Mouse (Mus musculus) hindbrain, postnatal 0 days (tissue): ENCODE data around the gene Ncor1. TPM values are rescaled to one million over a fixed set of nuclear protein-coding genes. Genes with fewer than 3 reads are reported as not detected.

Experiments used
- ATAC-seq: fragments of 200-750 bp; cut with Nextera tagmentation; 2 replicates; pipeline ENCODE4 v1.8.0; 2017; ENCODE audit warnings: mild to moderate bottlenecking, moderate TSS enrichment, moderate library complexity
- DNase-seq: peaks from one replicate; pipeline ENCODE4 v3.0.0-alpha.2; 2015; ENCODE audit warnings: low spot score
- H3K27ac ChIP-seq: fragments of 300-500 bp; sonication (generic); 2 replicates; pipeline ENCODE4 v1.5.1; 2014; ENCODE audit warnings: mild to moderate bottlenecking
- H3K27me3 ChIP-seq: fragments of 300-500 bp; sonication (generic); 2 replicates; pipeline ENCODE4 v1.6.1; 2014; ENCODE audit warnings: low read length, mixed read lengths; ENCODE audit not compliant: insufficient read depth
- H3K36me3 ChIP-seq: fragments of 300-500 bp; sonication (generic); 2 replicates; pipeline ENCODE4 v1.6.1; 2014; ENCODE audit warnings: low read length, mixed read lengths; ENCODE audit not compliant: insufficient read depth
- H3K4me1 ChIP-seq: fragments of 300-500 bp; sonication (generic); 2 replicates; pipeline ENCODE4 v1.6.1; 2014; ENCODE audit warnings: antibody characterized with exemption, low read length, mixed read lengths; ENCODE audit not compliant: insufficient read depth
- H3K4me2 ChIP-seq: fragments of 300-500 bp; sonication (generic); 2 replicates; pipeline ENCODE4 v1.6.1; 2014; ENCODE audit warnings: low read depth, mild to moderate bottlenecking, low read length, moderate library complexity, mixed read lengths
- H3K4me3 ChIP-seq: fragments of 300-500 bp; sonication (generic); 2 replicates; pipeline ENCODE4 v1.5.1; 2014; ENCODE audit warnings: low read length
- H3K9ac ChIP-seq: fragments of 300-500 bp; sonication (generic); replicated peaks from 2 replicates; pipeline ENCODE4 v1.6.1; 2014; ENCODE audit warnings: mild to moderate bottlenecking, low read length, moderate library complexity, mixed read lengths
- H3K9me3 ChIP-seq: fragments of 300-500 bp; sonication (generic); 2 replicates; pipeline ENCODE4 v1.6.1; 2016; ENCODE audit warnings: low read length, mixed read lengths
- CTCF ChIP-seq: IDR thresholded peaks from 2 replicates; pipeline ENCODE4 v1.5.1; 2016; ENCODE audit warnings: antibody characterized with exemption, control low read depth, low read depth
- WGBS: fragments of 180-500 bp; shearing (Covaris S2); extraction: QIAGEN DNeasy Blood & Tissue Kit; methylation state at CpG from one replicate; pipeline ENCODE4 v1.1.7; 2014; 5-methylcytosine and 5-hydroxymethylcytosine counted together
- polyA plus RNA-seq: library from polyadenylated mRNA; unstranded; fragments of >200 nt; fragmentation: Nextera tagmentation; extraction: Ambion mirVana; gene quantifications from 2 replicates; pipeline ENCODE4 v1.2.1, GENCODE M21; 2015
- total RNA-seq: library from RNA; depleted of rRNA; stranded (reverse); fragments of >200 nt; gene quantifications from 2 replicates; pipeline ENCODE4 v1.2.3, GENCODE M21; 2014

Ncor1 gene
- total and polyA plus RNA-seq, 2 experiments from 2014 or later, result 137 to 148 TPM

DNA sequence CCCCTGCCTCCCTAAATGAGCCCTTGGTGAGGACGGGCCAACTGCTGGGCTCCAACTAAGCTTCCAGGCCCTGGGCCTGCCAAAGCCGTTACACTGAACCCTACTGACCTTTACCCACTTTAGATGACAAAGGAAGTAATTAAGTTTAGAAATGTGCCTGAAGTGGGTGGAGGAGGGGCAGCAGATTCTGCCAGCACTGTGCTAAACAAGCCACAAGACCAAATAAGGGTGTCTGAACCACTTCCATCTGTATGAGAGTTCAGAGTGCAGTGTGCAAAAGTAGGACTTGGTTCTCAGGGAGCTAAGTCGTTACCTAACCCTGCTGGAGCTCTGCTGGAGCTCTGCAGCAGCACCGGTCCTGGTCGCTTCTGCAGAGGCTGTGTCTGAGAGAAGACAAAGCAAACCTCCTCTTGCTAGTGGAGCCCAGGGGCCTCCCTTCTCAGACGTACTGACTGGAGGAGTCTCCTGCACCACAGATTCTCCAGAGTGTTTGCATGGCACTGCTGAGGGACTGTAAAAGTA, 36.5 kb upstream of the Ncor1 start:
- Histone ChIP-seq H3K4me3 (no peak overlapping the region), H3K4me1 (0 out of 2 replicates have a peak, but pooled peaks cover 7% of the 10 kb centered on the region), H3K36me3 (no peaks in the 10 kb centered on the region), H3K27me3 (no peaks in the 10 kb centered on the region), H3K9me3 (no peaks in the 10 kb centered on the region), H3K9ac (no peak overlapping the region), H3K4me2 (no peak overlapping the region), H3K27ac (peak overlapping the region; percentile 27; the same call in 1 of the 2 replicates)
- peak; percentile 10 for DNase-seq
- ATAC-seq, result peak; percentile 49; the same call in 1 of the 2 replicates
- TF ChIP-seq CTCF, result no peak
- WGBS, result 8% methylated on average over 6 of the region's 6 CpGs

DNA sequence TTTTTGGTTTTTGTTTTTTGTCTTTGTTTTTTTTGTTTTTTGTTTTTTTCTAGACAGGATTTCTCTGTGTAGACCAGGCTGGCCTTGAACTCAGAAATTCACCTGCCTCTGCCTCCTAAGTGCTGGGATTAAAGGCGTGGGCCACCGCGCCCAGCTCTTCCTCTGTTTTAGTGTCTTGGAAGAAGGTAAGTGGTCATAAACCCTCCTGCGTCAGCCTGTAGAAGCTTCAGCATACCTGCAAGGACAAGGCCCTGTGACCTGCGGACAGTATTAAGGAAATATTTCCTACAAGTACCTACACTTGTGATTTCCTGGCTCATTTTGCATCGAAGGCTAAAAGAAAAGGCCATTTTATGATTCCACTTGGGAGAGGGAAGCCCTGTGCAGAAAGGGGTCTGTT, 35.4 kb upstream of the Ncor1 start:
- H3K4me1 ChIP-seq, result 0 out of 2 replicates have a peak, but pooled peaks cover 7% of the 10 kb centered on the region

GRCm38 (mm10) chr11:62487540-62488350, 29.4 kb upstream of the Ncor1 start:
- no peak for DNase-seq

More for the DNA sequence above, 35.4 kb upstream of the Ncor1 start:
- ATAC-seq (no peak), DNase-seq (no peak)
- Histone ChIP-seq H3K27ac (no peak overlapping the region), H3K36me3 (no peaks in the 10 kb centered on the region), H3K9me3 (no peaks in the 10 kb centered on the region), H3K27me3 (no peaks in the 10 kb centered on the region), H3K4me3 (no peak overlapping the region), H3K9ac (no peak overlapping the region), H3K4me2 (no peak overlapping the region)
- 98% methylated on average over 6 of the region's 6 CpGs for WGBS
- no peak for TF ChIP-seq CTCF

GRCm38 (mm10) chr11:62486949-62487348, 28.6 kb upstream of the Ncor1 start:
- no peak for DNase-seq
- H3K36me3 ChIP-seq, result no peaks in the 10 kb centered on the region
- 93% methylated on average over 1 of the region's 1 CpGs for WGBS
- H3K4me1 ChIP-seq, result no peaks in the 10 kb centered on the region
- no peak overlapping the region for H3K4me3 ChIP-seq
- no peak overlapping the region for H3K9ac ChIP-seq
- H3K27ac ChIP-seq, result no peak overlapping the region
- TF ChIP-seq CTCF, result no peak
- no peaks in the 10 kb centered on the region for H3K27me3 ChIP-seq
- H3K4me2 ChIP-seq, result no peak overlapping the region
- ATAC-seq, result no peak
- no peaks in the 10 kb centered on the region for H3K9me3 ChIP-seq

More at GRCm38 (mm10) chr11:62487540-62488350, 29.4 kb upstream of the Ncor1 start:
- H3K27me3 ChIP-seq, result no peaks in the 10 kb centered on the region
- no peak overlapping the region for H3K4me3 ChIP-seq
- no peaks in the 10 kb centered on the region for H3K9me3 ChIP-seq
- no peaks in the 10 kb centered on the region for H3K4me1 ChIP-seq
- WGBS, result 89% methylated on average over 10 of the region's 10 CpGs
- H3K9ac ChIP-seq, result no peak overlapping the region
- ATAC-seq, result no peak
- no peak overlapping the region for H3K4me2 ChIP-seq
- TF ChIP-seq CTCF, result no peak
- no peak overlapping the region for H3K27ac ChIP-seq
- no peaks in the 10 kb centered on the region for H3K36me3 ChIP-seq

DNA sequence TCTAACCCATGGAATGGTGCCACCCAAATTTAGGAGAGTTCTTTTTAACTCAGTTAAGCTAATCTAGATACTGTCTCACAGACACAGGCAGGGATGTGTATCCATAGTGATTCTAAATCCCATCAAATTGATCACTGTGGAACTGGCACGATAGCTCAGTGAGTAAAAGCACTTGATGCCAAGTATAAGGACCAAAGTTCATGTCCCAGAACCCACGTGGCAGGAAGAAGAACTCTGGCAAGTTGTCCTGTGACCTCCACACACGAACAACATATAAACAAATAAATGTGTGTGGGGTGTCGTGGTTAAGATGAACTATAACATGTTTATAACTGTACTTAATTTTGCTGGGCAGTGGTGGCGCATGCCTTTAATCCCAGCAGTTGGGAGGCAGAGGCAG, 21.2 kb upstream of the Ncor1 start:
- H3K4me1 ChIP-seq, result no peaks in the 10 kb centered on the region
- H3K4me3 ChIP-seq, result no peak overlapping the region
- H3K9ac ChIP-seq, result no peak overlapping the region
- TF ChIP-seq CTCF, result no peak
- H3K36me3 ChIP-seq, result no peaks in the 10 kb centered on the region
- no peak for ATAC-seq
- DNase-seq, result no peak
- H3K4me2 ChIP-seq, result no peak overlapping the region
- H3K27ac ChIP-seq, result 0 out of 2 replicates have a peak overlapping the region, but pooled peaks have one; percentile 12
- WGBS, result 86% methylated on average over 5 of the region's 5 CpGs
- H3K27me3 ChIP-seq, result no peaks in the 10 kb centered on the region
- no peaks in the 10 kb centered on the region for H3K9me3 ChIP-seq

GRCm38 (mm10) chr11:62478931-62479330, 20.6 kb upstream of the Ncor1 start:
- no peaks in the 10 kb centered on the region for H3K9me3 ChIP-seq
- H3K36me3 ChIP-seq, result no peaks in the 10 kb centered on the region
- no peaks in the 10 kb centered on the region for H3K27me3 ChIP-seq
- DNase-seq (no peak), ATAC-seq (no peak)
- TF ChIP-seq CTCF, result no peak
- H3K4me2 ChIP-seq, result no peak overlapping the region
- WGBS, result 63% methylated on average over 6 of the region's 6 CpGs
- no peaks in the 10 kb centered on the region for H3K4me1 ChIP-seq
- H3K9ac ChIP-seq, result no peak overlapping the region
- H3K27ac ChIP-seq, result peak overlapping the region; percentile 12; the same call in 1 of the 2 replicates
- H3K4me3 ChIP-seq, result no peak overlapping the region

DNA sequence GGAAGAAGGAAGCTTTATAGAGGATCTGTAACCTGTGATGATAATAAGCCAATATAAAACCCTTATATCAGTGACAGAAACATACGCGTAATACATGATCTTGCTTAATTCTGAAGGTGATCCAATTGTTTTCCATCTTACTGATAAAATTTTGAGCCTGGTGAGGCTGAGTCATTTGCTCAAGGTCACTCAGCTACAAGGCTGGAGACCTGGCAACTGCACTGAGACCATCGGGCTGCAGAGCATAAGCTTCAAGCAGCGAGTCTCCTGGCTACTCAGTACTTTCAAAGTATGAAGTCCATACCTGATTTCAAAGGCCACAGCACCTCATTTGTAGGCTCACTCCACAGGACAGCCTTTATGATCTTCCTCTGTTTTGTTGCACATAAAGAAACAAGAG, 17.8 kb upstream of the Ncor1 start:
- H3K27me3 ChIP-seq, result no peaks in the 10 kb centered on the region
- TF ChIP-seq CTCF, result no peak
- H3K27ac ChIP-seq, result no peak overlapping the region
- no peak overlapping the region for H3K4me3 ChIP-seq
- no peaks in the 10 kb centered on the region for H3K9me3 ChIP-seq
- H3K4me1 ChIP-seq, result no peaks in the 10 kb centered on the region
- DNase-seq (no peak), ATAC-seq (no peak)
- no peak overlapping the region for H3K4me2 ChIP-seq
- no peak overlapping the region for H3K9ac ChIP-seq
- WGBS, result 98% methylated on average over 4 of the region's 4 CpGs
- H3K36me3 ChIP-seq, result no peaks in the 10 kb centered on the region
